Mouse (Mus musculus) adrenal gland (tissue): ENCODE measurements around the gene Tpp1.

Experiments used
- intact Hi-C: fragments of 180-260 bp; cut with DNase I; formaldehyde crosslinking; loops from one replicate; pipeline ENCODE4 v1.15.1; 2025

The Tpp1 gene

GRCm38 (mm10) chr7:105762517-105763270 lies 10.7 kb upstream of the Tpp1 start:
- intact Hi-C loops, result no loop called here

- intact Hi-C loops, result no loop called here
Observed at GRCm38 (mm10) chr7:105761813-105762484, 9.9 kb upstream of the Tpp1 start.

- intact Hi-C loops, result no loop called here
Observed at GRCm38 (mm10) chr7:105753281-105753680, 1.2 kb upstream of the Tpp1 start.

- intact Hi-C loops, result no loop called here
Observed at GRCm38 (mm10) chr7:105752716-105753115, 681 bp upstream of the Tpp1 start.

GRCm38 (mm10) chr7:105747776-105748175 lies 4.3 kb downstream of the Tpp1 start:
- intact Hi-C loops, result no loop called here

GRCm38 (mm10) chr7:105743926-105744590 lies 8.0 kb downstream of the Tpp1 start, which contains the start of gene Taf10:
Taf10 (minus strand) TSS chr7:105744361.
- intact Hi-C loops, result loop anchor here (5.0 kb wide), 1 partner anchor 102 kb away; the partner anchor contains the start of genes Arfip2, Gm45799 and Timm10b

GRCm38 (mm10) chr7:105743246-105743925 lies 8.6 kb downstream of the Tpp1 start:
- intact Hi-C loops, result loop anchor here (5.0 kb wide), 1 partner anchor 101 kb away; the partner anchor contains the start of genes Arfip2, Gm45799 and Timm10b

GRCm38 (mm10) chr7:105742539-105743215 lies 9.4 kb downstream of the Tpp1 start:
- intact Hi-C loops, result loop anchor here (5.0 kb wide), 1 partner anchor 100 kb away; the partner anchor contains the start of genes Arfip2, Gm45799 and Timm10b

- intact Hi-C loops, result loop anchor here (5.0 kb wide), 1 partner anchor 100 kb away; the partner anchor contains the start of genes Arfip2, Gm45799 and Timm10b
Observed at GRCm38 (mm10) chr7:105741978-105742377, 10.1 kb downstream of the Tpp1 start.

GRCm38 (mm10) chr7:105740851-105741250 lies 11.2 kb downstream of the Tpp1 start:
- intact Hi-C loops, result loop anchor here (5.0 kb wide), 1 partner anchor 99 kb away; the partner anchor contains the start of genes Arfip2, Gm45799 and Timm10b

GRCm38 (mm10) chr7:105740089-105740795 lies 11.8 kb downstream of the Tpp1 start:
- intact Hi-C loops, result loop anchor here (5.0 kb wide), 1 partner anchor 98 kb away; the partner anchor contains the start of genes Arfip2, Gm45799 and Timm10b

- intact Hi-C loops, result loop anchor here (10.0 kb wide), 1 partner anchor 184 kb away; the partner anchor contains the start of gene Smpd1
Observed at GRCm38 (mm10) chr7:105738948-105739347, 13.1 kb downstream of the Tpp1 start.

GRCm38 (mm10) chr7:105738286-105738685 lies 13.7 kb downstream of the Tpp1 start:
- intact Hi-C loops, result loop anchor here (10.0 kb wide), 1 partner anchor 183 kb away; the partner anchor contains the start of gene Smpd1

- intact Hi-C loops, result loop anchor here (2.0 to 10.0 kb wide), 2 partner anchors 73 to 183 kb away; partner anchors contain the start of genes Mrpl17 and Smpd1
Observed at GRCm38 (mm10) chr7:105737648-105738047, 14.4 kb downstream of the Tpp1 start.

- intact Hi-C loops, result loop anchor here (2.0 to 10.0 kb wide), 2 partner anchors 74 to 182 kb away; partner anchors contain the start of genes Mrpl17 and Smpd1
Observed at GRCm38 (mm10) chr7:105736911-105737521, 15.0 kb downstream of the Tpp1 start, which contains the start of gene Rrp8. Rrp8 (minus strand) TSS chr7:105737385.

- intact Hi-C loops, result loop anchor here (2.0 to 10.0 kb wide), 2 partner anchors 74 to 182 kb away; partner anchors contain the start of genes Mrpl17 and Smpd1
Observed at GRCm38 (mm10) chr7:105736264-105736901, 15.7 kb downstream of the Tpp1 start, which contains the start of gene Ilk. Ilk (plus strand) TSS chr7:105736592.

- intact Hi-C loops, result loop anchor here (10.0 kb wide), 1 partner anchor 181 kb away; the partner anchor contains the start of gene Smpd1
Observed at GRCm38 (mm10) chr7:105735464-105735863, 16.6 kb downstream of the Tpp1 start.

GRCm38 (mm10) chr7:105734826-105735225 lies 17.2 kb downstream of the Tpp1 start:
- intact Hi-C loops, result loop anchor here (10.0 kb wide), 1 partner anchor 180 kb away; the partner anchor contains the start of gene Smpd1
